Mouse (Mus musculus): ENCODE measurements around the gene Poglut1. TPM values are rescaled to one million over a fixed set of nuclear protein-coding genes. Genes with fewer than 3 reads are reported as not detected.

The Poglut1 gene
- polyA plus RNA-seq, 1 experiment from 2014 or later = 69.5 TPM

GRCm38 (mm10) chr16:38519140-38519539, 30.9 kb downstream of the Poglut1 start:
- no peaks in the 10 kb centered on the region for H3K27me3 ChIP-seq (replicated peaks; ENCODE audit: control insufficient read depth, insufficient read depth, low read length)
- H3K9me3 ChIP-seq (replicated peaks; ENCODE audit: control insufficient read depth, low read length) = no peaks in the 10 kb centered on the region
- H3K36me3 ChIP-seq (ENCODE audit: control insufficient read depth, insufficient read depth, low read length) = peaks cover 32% of the 10 kb centered on the region
- no peak overlapping the region for H3K4me2 ChIP-seq (ENCODE audit: low read length)
- no peak for ATAC-seq
- 98% methylated on average over 2 of the region's 2 CpGs for WGBS
- H3K27ac ChIP-seq (ENCODE audit: low read depth, low read length) = no peak overlapping the region
- H3K4me1 ChIP-seq (ENCODE audit: control insufficient read depth, insufficient read depth, low read length) = peaks cover 11% of the 10 kb centered on the region
- H3K4me3 ChIP-seq (ENCODE audit: low read depth, low read length) = no peak overlapping the region
- no peak for DNase-seq (ENCODE audit: low spot score)
- no peak overlapping the region for H3K9ac ChIP-seq (ENCODE audit: low read length)

- H3K9me3 ChIP-seq (replicated peaks; ENCODE audit: control insufficient read depth, low read length) = no peaks in the 10 kb centered on the region
Observed at GRCm38 (mm10) chr16:38510846-38511245, 39.2 kb downstream of the Poglut1 start.

GRCm38 (mm10) chr16:38506041-38506634, 43.9 kb downstream of the Poglut1 start:
- no peaks in the 10 kb centered on the region for H3K27me3 ChIP-seq (replicated peaks; ENCODE audit: control insufficient read depth, insufficient read depth, low read length)
- ATAC-seq (peak; percentile 89), DNase-seq (ENCODE audit: low spot score) (peak; percentile 85)
- WGBS = 77% methylated on average over 4 of the region's 4 CpGs
- no peaks in the 10 kb centered on the region for H3K9me3 ChIP-seq (replicated peaks; ENCODE audit: control insufficient read depth, low read length)
- no peak overlapping the region for H3K4me2 ChIP-seq (ENCODE audit: low read length)
- H3K9ac ChIP-seq (ENCODE audit: low read length) = no peak overlapping the region
- H3K4me3 ChIP-seq (ENCODE audit: low read depth, low read length) = no peak overlapping the region
- no peak overlapping the region for H3K27ac ChIP-seq (ENCODE audit: low read depth, low read length)
- no peaks in the 10 kb centered on the region for H3K4me1 ChIP-seq (ENCODE audit: control insufficient read depth, insufficient read depth, low read length)
- H3K36me3 ChIP-seq (ENCODE audit: control insufficient read depth, insufficient read depth, low read length) = peaks cover 68% of the 10 kb centered on the region

More at GRCm38 (mm10) chr16:38510846-38511245, 39.2 kb downstream of the Poglut1 start:
- H3K27ac ChIP-seq (ENCODE audit: low read depth, low read length) = no peak overlapping the region
- peaks cover 71% of the 10 kb centered on the region for H3K36me3 ChIP-seq (ENCODE audit: control insufficient read depth, insufficient read depth, low read length)
- no peak for DNase-seq (ENCODE audit: low spot score)
- no peak overlapping the region for H3K4me2 ChIP-seq (ENCODE audit: low read length)
- no peak overlapping the region for H3K4me3 ChIP-seq (ENCODE audit: low read depth, low read length)
- no peaks in the 10 kb centered on the region for H3K4me1 ChIP-seq (ENCODE audit: control insufficient read depth, insufficient read depth, low read length)
- H3K27me3 ChIP-seq (replicated peaks; ENCODE audit: control insufficient read depth, insufficient read depth, low read length) = no peaks in the 10 kb centered on the region
- 96% methylated on average over 2 of the region's 2 CpGs for WGBS
- ATAC-seq = no peak
- no peak overlapping the region for H3K9ac ChIP-seq (ENCODE audit: low read length)

GRCm38 (mm10) chr16:38503528-38503927, 46.5 kb downstream of the Poglut1 start:
- Histone ChIP-seq H3K9me3 (replicated peaks; ENCODE audit: control insufficient read depth, low read length) (no peaks in the 10 kb centered on the region), H3K9ac (ENCODE audit: low read length) (no peak overlapping the region), H3K36me3 (ENCODE audit: control insufficient read depth, insufficient read depth, low read length) (peaks cover 69% of the 10 kb centered on the region), H3K4me3 (ENCODE audit: low read depth, low read length) (no peak overlapping the region), H3K27me3 (replicated peaks; ENCODE audit: control insufficient read depth, insufficient read depth, low read length) (no peaks in the 10 kb centered on the region), H3K27ac (ENCODE audit: low read depth, low read length) (no peak overlapping the region), H3K4me2 (ENCODE audit: low read length) (no peak overlapping the region), H3K4me1 (ENCODE audit: control insufficient read depth, insufficient read depth, low read length) (no peaks in the 10 kb centered on the region)
- DNase-seq (ENCODE audit: low spot score) = no peak
- 94% methylated on average over 4 of the region's 4 CpGs for WGBS
- no peak for ATAC-seq

GRCm38 (mm10) chr16:38502469-38502868, 47.6 kb downstream of the Poglut1 start:
- no peak overlapping the region for H3K27ac ChIP-seq (ENCODE audit: low read depth, low read length)
- no peaks in the 10 kb centered on the region for H3K4me1 ChIP-seq (ENCODE audit: control insufficient read depth, insufficient read depth, low read length)
- peaks cover 71% of the 10 kb centered on the region for H3K36me3 ChIP-seq (ENCODE audit: control insufficient read depth, insufficient read depth, low read length)
- no peak overlapping the region for H3K4me3 ChIP-seq (ENCODE audit: low read depth, low read length)
- WGBS = 95% methylated on average over 10 of the region's 10 CpGs
- no peaks in the 10 kb centered on the region for H3K9me3 ChIP-seq (replicated peaks; ENCODE audit: control insufficient read depth, low read length)
- no peak for ATAC-seq
- H3K4me2 ChIP-seq (ENCODE audit: low read length) = no peak overlapping the region
- no peaks in the 10 kb centered on the region for H3K27me3 ChIP-seq (replicated peaks; ENCODE audit: control insufficient read depth, insufficient read depth, low read length)
- no peak for DNase-seq (ENCODE audit: low spot score)
- H3K9ac ChIP-seq (ENCODE audit: low read length) = no peak overlapping the region

- Histone ChIP-seq H3K4me3 (ENCODE audit: low read depth, low read length) (no peak overlapping the region), H3K4me2 (ENCODE audit: low read length) (no peak overlapping the region), H3K9ac (ENCODE audit: low read length) (no peak overlapping the region), H3K27me3 (replicated peaks; ENCODE audit: control insufficient read depth, insufficient read depth, low read length) (no peaks in the 10 kb centered on the region), H3K36me3 (ENCODE audit: control insufficient read depth, insufficient read depth, low read length) (peaks cover 40% of the 10 kb centered on the region), H3K9me3 (replicated peaks; ENCODE audit: control insufficient read depth, low read length) (no peaks in the 10 kb centered on the region), H3K27ac (ENCODE audit: low read depth, low read length) (no peak overlapping the region), H3K4me1 (ENCODE audit: control insufficient read depth, insufficient read depth, low read length) (no peaks in the 10 kb centered on the region)
- 82% methylated on average over 7 of the region's 7 CpGs for WGBS
- DNase-seq (ENCODE audit: low spot score) (no peak), ATAC-seq (no peak)
Observed at GRCm38 (mm10) chr16:38496604-38497140, 53.4 kb downstream of the Poglut1 start.

GRCm38 (mm10) chr16:38493890-38494289, 56.2 kb downstream of the Poglut1 start:
- peak; percentile 6 for DNase-seq (ENCODE audit: low spot score)
- Histone ChIP-seq H3K36me3 (ENCODE audit: control insufficient read depth, insufficient read depth, low read length) (peaks cover 25% of the 10 kb centered on the region), H3K27me3 (replicated peaks; ENCODE audit: control insufficient read depth, insufficient read depth, low read length) (no peaks in the 10 kb centered on the region), H3K9ac (ENCODE audit: low read length) (no peak overlapping the region), H3K4me2 (ENCODE audit: low read length) (no peak overlapping the region), H3K27ac (ENCODE audit: low read depth, low read length) (no peak overlapping the region), H3K9me3 (replicated peaks; ENCODE audit: control insufficient read depth, low read length) (no peaks in the 10 kb centered on the region), H3K4me1 (ENCODE audit: control insufficient read depth, insufficient read depth, low read length) (no peaks in the 10 kb centered on the region), H3K4me3 (ENCODE audit: low read depth, low read length) (no peak overlapping the region)
- 91% methylated on average over 10 of the region's 10 CpGs for WGBS
- ATAC-seq = no peak

- WGBS = 88% methylated on average over 3 of the region's 3 CpGs
- Histone ChIP-seq H3K27me3 (replicated peaks; ENCODE audit: control insufficient read depth, insufficient read depth, low read length) (no peaks in the 10 kb centered on the region), H3K9ac (ENCODE audit: low read length) (no peak overlapping the region), H3K4me1 (ENCODE audit: control insufficient read depth, insufficient read depth, low read length) (no peaks in the 10 kb centered on the region), H3K4me2 (ENCODE audit: low read length) (no peak overlapping the region), H3K4me3 (ENCODE audit: low read depth, low read length) (no peak overlapping the region), H3K36me3 (ENCODE audit: control insufficient read depth, insufficient read depth, low read length) (peaks cover 12% of the 10 kb centered on the region), H3K9me3 (replicated peaks; ENCODE audit: control insufficient read depth, low read length) (no peaks in the 10 kb centered on the region), H3K27ac (ENCODE audit: low read depth, low read length) (no peak overlapping the region)
- no peak for ATAC-seq
- no peak for DNase-seq (ENCODE audit: low spot score)
Observed at GRCm38 (mm10) chr16:38492551-38492950, 57.5 kb downstream of the Poglut1 start.

GRCm38 (mm10) chr16:38483582-38484309, 66.3 kb downstream of the Poglut1 start:
- Histone ChIP-seq H3K9me3 (replicated peaks; ENCODE audit: control insufficient read depth, low read length) (no peaks in the 10 kb centered on the region), H3K4me3 (ENCODE audit: low read depth, low read length) (peak overlapping the region; percentile 24), H3K9ac (ENCODE audit: low read length) (0 out of 2 replicates have a peak overlapping the region, but pooled peaks have one; percentile 32), H3K4me1 (ENCODE audit: control insufficient read depth, insufficient read depth, low read length) (no peaks in the 10 kb centered on the region), H3K4me2 (ENCODE audit: low read length) (peak overlapping the region; percentile 46), H3K27me3 (replicated peaks; ENCODE audit: control insufficient read depth, insufficient read depth, low read length) (no peaks in the 10 kb centered on the region; the same call in 1 of the 2 replicates), H3K36me3 (ENCODE audit: control insufficient read depth, insufficient read depth, low read length) (no peaks in the 10 kb centered on the region), H3K27ac (ENCODE audit: low read depth, low read length) (no peak overlapping the region)
- ATAC-seq = peak; percentile 40; the same call in 1 of the 2 replicates
- WGBS = 46% methylated on average over 42 of the region's 42 CpGs
- DNase-seq (ENCODE audit: low spot score) = no peak

Measured in forebrain, embryonic 14.5 days (tissue).